Mouse (Mus musculus) layer of hippocampus, adult 18-20 months (tissue): ENCODE measurements at regions not wholly inside any gene's neighbourhood (a gene's known extent, or its start where the extent isn't known, plus 50 kb on each side); places are given as distances from the start of the nearest gene placed in this dataset.
A peak's percentile ranks its signal among the peaks of the same experiment; 100 is the strongest.

Experiments used
- DNase-seq, 2 experiments: peaks; one replicate each; pipeline ENCODE4 v3.0.0; 2022; ENCODE audit warnings: low spot score in 2 of 2

GRCm38 (mm10) chr8:24287861-24288260 is 437.8 kb downstream of the Adam3 start:
- DNase-seq, result no peak

GRCm38 (mm10) chr8:24284966-24285365 is 440.7 kb downstream of the Adam3 start:
- DNase-seq, result no peak

- DNase-seq, result no peak
These were observed 441.7 kb downstream of the Adam3 start for GRCm38 (mm10) chr8:24283901-24284405.

- DNase-seq, result no peak
These were observed 445.4 kb downstream of the Adam3 start for GRCm38 (mm10) chr8:24280296-24280695.

GRCm38 (mm10) chr8:24278391-24278790 is 447.3 kb downstream of the Adam3 start:
- no peak for DNase-seq

GRCm38 (mm10) chr8:24261359-24261758 is 464.3 kb downstream of the Adam3 start:
- DNase-seq, result no peak

- DNase-seq, result no peak
These were observed 467.0 kb downstream of the Adam3 start for GRCm38 (mm10) chr8:24258622-24259021.

GRCm38 (mm10) chr8:24242211-24242610 is 483.4 kb downstream of the Adam3 start:
- peak; percentile 74 to 86 for DNase-seq

GRCm38 (mm10) chr8:24240211-24240983 is 485.3 kb downstream of the Adam3 start:
- DNase-seq, result no peak

- DNase-seq, result no peak
These were observed 490.7 kb downstream of the Adam3 start for GRCm38 (mm10) chr8:24234981-24235380.

GRCm38 (mm10) chr8:24228148-24228547 is 497.5 kb downstream of the Adam3 start:
- peak; percentile 73 to 75 for DNase-seq

- no peak for DNase-seq
These were observed 498.1 kb downstream of the Adam3 start for GRCm38 (mm10) chr8:24227331-24228072.

- DNase-seq, result peak in 1 of 2 experiments; percentile 39
These were observed 505.4 kb downstream of the Adam3 start for GRCm38 (mm10) chr8:24220222-24220621.

- peak in 1 of 2 experiments; percentile 64 for DNase-seq
These were observed 509.0 kb downstream of the Adam3 start for GRCm38 (mm10) chr8:24216655-24217054.

- DNase-seq, result peak in 1 of 2 experiments; percentile 52
These were observed 510.0 kb downstream of the Adam3 start for GRCm38 (mm10) chr8:24215510-24216138.

- peak; percentile 42 to 73 for DNase-seq
These were observed 511.3 kb downstream of the Adam3 start for GRCm38 (mm10) chr8:24214315-24214714.

- no peak for DNase-seq
These were observed 513.1 kb downstream of the Adam3 start for GRCm38 (mm10) chr8:24212216-24213200.

GRCm38 (mm10) chr8:24211091-24211490 is 514.6 kb downstream of the Adam3 start:
- DNase-seq, result no peak
